8 mouse cellular contexts compared by ENCODE assay signal in genomic region chr9:65667701-65668100, GRCm38 (mm10). TPM values are rescaled to one million over a fixed set of nuclear protein-coding genes. Genes with fewer than 3 reads are reported as not detected.
DNase-seq lines count a peak whose midpoint lies in the region; ATAC-seq and TF ChIP-seq lines count a peak whose summit lies in the region.

TSS of gene Oaz2 (plus strand) at chr9:65668001.

- H3K9ac ChIP-seq in hindbrain, postnatal 0 days (replicated peaks; ENCODE audit: low read length) = no peak within 1 kb of the TSS

- no peak for DNase-seq in cerebellum, adult 2 months
- DNase-seq in cerebellum, adult 9-10 months = no peak
- no peak for DNase-seq in Patski (ENCODE audit: low read depth, low spot score)
- no peak for DNase-seq in gastrocnemius, adult 2 months
- no peak for DNase-seq in hindbrain, postnatal 0 days (ENCODE audit: low spot score)
- no peak for DNase-seq in cerebellum, adult 11-12 months
- DNase-seq in cerebellum, adult 8-10 months = no peak

- no peak for TF ChIP-seq POLR2A in cerebellum, adult 2 months (IDR thresholded peaks at IDR 0.05; ENCODE audit: borderline replicate concordance, insufficient read depth, low read length)

- intact Hi-C loops in gastrocnemius, adult 2 months (cut with DNase I) = loop anchor here (2.0 to 10.0 kb wide), 3 partner anchors 15 to 183 kb away; partner anchors contain the start of gene Ankdd1a

- no peak within 1 kb of the TSS for H3K4me2 ChIP-seq in hindbrain, postnatal 0 days (ENCODE audit: low read depth, low read length)

- H3K9me3 ChIP-seq in hindbrain, postnatal 0 days (ENCODE audit: low read length) = no peaks in the 10 kb centered on the region

- no peaks in the 10 kb centered on the region for H3K27me3 ChIP-seq in cerebellum, adult 2 months (ENCODE audit: control insufficient read depth, insufficient read depth, low read length)
- H3K27me3 ChIP-seq in Patski = no peaks in the 10 kb centered on the region
- H3K27me3 ChIP-seq in hindbrain, postnatal 0 days (ENCODE audit: insufficient read depth, low read length) = no peaks in the 10 kb centered on the region

- H3K4me1 ChIP-seq in cerebellum, adult 2 months (ENCODE audit: control insufficient read depth, insufficient read depth, low read length) = no peaks in the 10 kb centered on the region
- H3K4me1 ChIP-seq in hindbrain, postnatal 0 days (ENCODE audit: insufficient read depth, low read length) = no peaks in the 10 kb centered on the region

- in situ Hi-C loops in Patski (cut with MboI; ENCODE audit: low pct_unique_long_range_greater_than_20kb) = loop anchor here (10.0 kb wide), 2 partner anchors 153 to 187 kb away; no protein-coding TSS in a partner anchor

- no peak within 1 kb of the TSS for H3K4me3 ChIP-seq in cerebellum, adult 2 months (replicated peaks; ENCODE audit: insufficient read depth, low read depth, low read length)
- no peak within 1 kb of the TSS for H3K4me3 ChIP-seq in gastrocnemius, adult 2 months
- H3K4me3 ChIP-seq in hindbrain, postnatal 0 days (ENCODE audit: low read length) = no peak within 1 kb of the TSS

- CTCF ChIA-PET in Patski (lab: Charles Lee) = interaction anchor here (1.0 to 7.6 kb wide), 2 partner anchors 14 to 64 kb away, joined by 3 to 116 read pairs; no protein-coding TSS in a partner anchor

- TF ChIP-seq CTCF in cerebellum, adult 2 months (IDR thresholded peaks at IDR 0.05; ENCODE audit: borderline replicate concordance, insufficient read depth, low read depth, low read length) = no peak
- no peak for TF ChIP-seq CTCF in Patski (IDR thresholded peaks at IDR 0.05)
- TF ChIP-seq CTCF in gastrocnemius, adult 2 months (IDR thresholded peaks at IDR 0.05) = no peak
- no peak for TF ChIP-seq CTCF in hindbrain, postnatal 0 days (IDR thresholded peaks at IDR 0.05; ENCODE audit: low read depth)

- POLR2A ChIA-PET in Patski (lab: Charles Lee) = no interaction called here

- H3K27ac ChIP-seq in cerebellum, adult 2 months (ENCODE audit: insufficient read depth, low read length) = no peak within 1 kb of the TSS
- H3K27ac ChIP-seq in gastrocnemius, adult 2 months = no peak within 1 kb of the TSS
- H3K27ac ChIP-seq in hindbrain, postnatal 0 days = no peak within 1 kb of the TSS

- 93% methylated on average over 8 of the region's 8 CpGs for WGBS in cerebellum, adult 2 months
- WGBS in hindbrain, postnatal 0 days = 95% methylated on average over 8 of the region's 8 CpGs

- H3K36me3 ChIP-seq in hindbrain, postnatal 0 days (ENCODE audit: insufficient read depth, low read length) = no peaks in the 10 kb centered on the region

- ATAC-seq in Patski = no peak
- ATAC-seq in hindbrain, postnatal 0 days = no peak
- ATAC-seq in megakaryocyte, adult 5-6 weeks (ENCODE audit: poor library complexity, severe bottlenecking) = no peak

RNA-seq across cellular contexts. Expression of gene Oaz2, which starts in this region (rescaled TPM):
- polyA plus RNA-seq in cerebellum, adult 2 months (2012; rRNA removed) = 218 and 230 TPM in 2 replicates
- polyA plus RNA-seq in Patski (2021) = 197 TPM
- total RNA-seq in gastrocnemius, adult 2 months (2021) = 100 to 1,000 TPM; 195 to 201 TPM
- 274 and 284 TPM in 2 replicates for total RNA-seq in hindbrain, postnatal 0 days (2014; rRNA removed)
- polyA plus RNA-seq in hindbrain, postnatal 0 days (2015; fragmentation: Nextera tagmentation; extraction: Ambion mirVana) = 365 and 387 TPM in 2 replicates
- 12.5 and 15.9 TPM in 2 replicates for total RNA-seq in megakaryocyte, adult 5-6 weeks (2015)
- 40.2 and 43.9 TPM in 2 replicates for total RNA-seq in megakaryocyte, adult 5-6 weeks (2017)
